Mouse (Mus musculus): ENCODE data around the gene Slc30a7. TPM values are rescaled to one million over a fixed set of nuclear protein-coding genes. Genes with fewer than 3 reads are reported as not detected.

The Slc30a7 gene
- polyA plus RNA-seq, 1 experiment from 2014 or later = 32.9 TPM

DNA sequence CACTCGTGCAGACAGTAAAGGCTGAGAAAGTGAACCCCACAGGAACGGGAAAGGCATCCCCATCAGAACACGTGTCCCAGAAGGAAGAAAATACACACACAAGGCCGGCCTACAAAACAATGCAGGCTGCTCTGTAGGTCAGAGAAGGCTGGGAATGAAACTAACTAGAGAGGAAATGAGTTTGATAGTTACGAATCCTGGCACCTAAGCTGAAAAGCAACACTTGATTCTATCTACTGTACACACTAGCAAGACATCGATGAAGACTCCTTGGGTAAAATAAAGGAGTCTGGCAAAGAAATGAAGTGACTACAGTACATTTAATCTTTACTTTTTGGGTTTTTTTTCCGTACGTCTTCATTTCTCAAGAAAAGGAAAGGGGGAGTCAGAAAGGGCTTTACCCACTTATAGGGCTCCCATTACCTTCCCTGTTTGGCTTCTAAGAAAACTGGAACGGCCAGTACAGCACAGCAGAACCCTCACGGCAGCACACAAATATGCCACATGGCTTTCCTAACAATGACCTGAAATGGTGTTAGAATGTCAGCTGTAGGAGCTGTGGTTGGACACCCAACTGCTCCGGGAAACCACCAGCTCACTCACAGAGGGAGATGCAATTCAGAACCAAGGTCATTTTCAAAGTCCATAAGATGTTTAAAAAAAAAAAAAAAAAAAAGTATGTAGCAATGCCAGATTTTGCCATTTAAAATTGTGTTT, 45.7 kb downstream of the Slc30a7 start:
- Histone ChIP-seq H3K9ac (ENCODE audit: low read length) (no peak overlapping the region), H3K4me1 (ENCODE audit: control insufficient read depth, insufficient read depth, low read length) (no peaks in the 10 kb centered on the region), H3K27me3 (ENCODE audit: control insufficient read depth, insufficient read depth, low read length) (no peaks in the 10 kb centered on the region), H3K27ac (ENCODE audit: low read depth, low read length) (no peak overlapping the region), H3K4me2 (ENCODE audit: low read depth) (no peak overlapping the region), H3K9me3 (ENCODE audit: control insufficient read depth, low read length) (no peaks in the 10 kb centered on the region), H3K36me3 (ENCODE audit: control insufficient read depth, insufficient read depth, low read length) (no peaks in the 10 kb centered on the region), H3K4me3 (ENCODE audit: low read depth, low read length) (no peak overlapping the region)
- 87% methylated on average over 11 of the region's 11 CpGs for WGBS
- no peak for DNase-seq (ENCODE audit: low spot score)
- ATAC-seq (ENCODE audit: insufficient read depth, low FRiP score, low TSS enrichment) = no peak

GRCm38 (mm10) chr3:115957223-115957622, 50.0 kb downstream of the Slc30a7 start:
- Histone ChIP-seq H3K4me2 (ENCODE audit: low read depth) (no peak overlapping the region), H3K9me3 (ENCODE audit: control insufficient read depth, low read length) (no peaks in the 10 kb centered on the region), H3K27me3 (ENCODE audit: control insufficient read depth, insufficient read depth, low read length) (no peaks in the 10 kb centered on the region), H3K27ac (ENCODE audit: low read depth, low read length) (no peak overlapping the region), H3K4me1 (ENCODE audit: control insufficient read depth, insufficient read depth, low read length) (no peaks in the 10 kb centered on the region), H3K9ac (ENCODE audit: low read length) (no peak overlapping the region), H3K36me3 (ENCODE audit: control insufficient read depth, insufficient read depth, low read length) (peaks cover 7% of the 10 kb centered on the region; the same call in 1 of the 2 replicates), H3K4me3 (ENCODE audit: low read depth, low read length) (no peak overlapping the region)
- DNase-seq (ENCODE audit: low spot score) (no peak), ATAC-seq (ENCODE audit: insufficient read depth, low FRiP score, low TSS enrichment) (no peak)
- WGBS = 97% methylated on average over 7 of the region's 7 CpGs

GRCm38 (mm10) chr3:115953088-115953487, 54.1 kb downstream of the Slc30a7 start:
- Histone ChIP-seq H3K9me3 (ENCODE audit: control insufficient read depth, low read length) (no peaks in the 10 kb centered on the region), H3K27me3 (ENCODE audit: control insufficient read depth, insufficient read depth, low read length) (no peaks in the 10 kb centered on the region), H3K4me1 (ENCODE audit: control insufficient read depth, insufficient read depth, low read length) (no peaks in the 10 kb centered on the region), H3K36me3 (ENCODE audit: control insufficient read depth, insufficient read depth, low read length) (peaks cover 7% of the 10 kb centered on the region; the same call in 1 of the 2 replicates), H3K9ac (ENCODE audit: low read length) (no peak overlapping the region), H3K27ac (ENCODE audit: low read depth, low read length) (no peak overlapping the region), H3K4me2 (ENCODE audit: low read depth) (no peak overlapping the region), H3K4me3 (ENCODE audit: low read depth, low read length) (no peak overlapping the region)
- WGBS = 77% methylated on average over 3 of the region's 3 CpGs
- ATAC-seq (ENCODE audit: insufficient read depth, low FRiP score, low TSS enrichment) (no peak), DNase-seq (ENCODE audit: low spot score) (no peak)

DNA sequence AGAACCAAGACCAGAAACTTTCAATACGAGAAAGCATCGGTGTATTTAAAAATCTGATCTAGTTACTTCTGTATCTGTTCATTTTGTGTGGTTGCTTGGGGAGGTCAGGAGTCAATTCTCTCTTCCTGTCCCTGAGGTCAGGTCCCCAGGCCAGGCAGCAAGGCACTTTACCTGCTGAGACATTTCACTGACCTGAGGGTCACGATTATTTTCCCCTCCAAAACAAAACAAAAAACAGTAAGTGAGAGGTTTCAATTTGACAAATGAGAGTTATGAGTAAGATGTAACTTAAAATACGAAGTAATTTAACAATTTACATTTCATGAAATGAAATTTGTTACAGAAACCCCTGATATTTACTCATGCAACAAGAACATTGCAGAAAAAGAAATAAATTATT, 54.9 kb downstream of the Slc30a7 start:
- no peak for ATAC-seq (ENCODE audit: insufficient read depth, low FRiP score, low TSS enrichment)
- H3K36me3 ChIP-seq (ENCODE audit: control insufficient read depth, insufficient read depth, low read length) = peaks cover 7% of the 10 kb centered on the region; the same call in 1 of the 2 replicates
- no peaks in the 10 kb centered on the region for H3K9me3 ChIP-seq (ENCODE audit: control insufficient read depth, low read length)
- no peak overlapping the region for H3K4me2 ChIP-seq (ENCODE audit: low read depth)
- H3K4me1 ChIP-seq (ENCODE audit: control insufficient read depth, insufficient read depth, low read length) = no peaks in the 10 kb centered on the region
- no peak overlapping the region for H3K9ac ChIP-seq (ENCODE audit: low read length)
- DNase-seq (ENCODE audit: low spot score) = no peak
- H3K27me3 ChIP-seq (ENCODE audit: control insufficient read depth, insufficient read depth, low read length) = no peaks in the 10 kb centered on the region
- WGBS = 84% methylated on average over 4 of the region's 4 CpGs
- no peak overlapping the region for H3K4me3 ChIP-seq (ENCODE audit: low read depth, low read length)
- H3K27ac ChIP-seq (ENCODE audit: low read depth, low read length) = no peak overlapping the region

DNA sequence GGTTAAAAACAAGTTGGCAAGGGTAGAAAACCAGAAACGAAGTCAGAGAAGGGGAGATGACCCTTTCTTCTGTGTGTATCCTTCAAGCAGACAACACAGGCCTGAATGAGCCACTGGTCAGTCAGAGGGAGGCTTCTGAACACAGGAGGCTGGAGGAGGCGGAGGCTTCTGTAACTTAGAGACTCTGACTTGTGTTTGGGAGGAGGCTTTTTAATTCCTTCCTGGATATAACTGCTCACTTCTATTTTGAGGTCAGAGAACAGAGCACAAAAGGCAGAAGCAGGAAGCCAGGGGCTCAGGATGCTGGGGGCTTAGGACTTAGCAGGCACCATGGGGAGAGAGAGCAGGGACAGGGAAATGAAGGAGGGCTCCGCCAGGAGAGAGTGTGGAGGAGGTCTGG, 56.0 kb downstream of the Slc30a7 start:
- Histone ChIP-seq H3K4me2 (ENCODE audit: low read depth) (no peak overlapping the region), H3K4me3 (ENCODE audit: low read depth, low read length) (no peak overlapping the region), H3K9me3 (ENCODE audit: control insufficient read depth, low read length) (no peaks in the 10 kb centered on the region), H3K27me3 (ENCODE audit: control insufficient read depth, insufficient read depth, low read length) (no peaks in the 10 kb centered on the region), H3K27ac (ENCODE audit: low read depth, low read length) (no peak overlapping the region), H3K36me3 (ENCODE audit: control insufficient read depth, insufficient read depth, low read length) (peaks cover 7% of the 10 kb centered on the region; the same call in 1 of the 2 replicates), H3K4me1 (ENCODE audit: control insufficient read depth, insufficient read depth, low read length) (no peaks in the 10 kb centered on the region), H3K9ac (ENCODE audit: low read length) (no peak overlapping the region)
- WGBS = 74% methylated on average over 3 of the region's 3 CpGs
- DNase-seq (ENCODE audit: low spot score) (no peak), ATAC-seq (ENCODE audit: insufficient read depth, low FRiP score, low TSS enrichment) (no peak)

DNA sequence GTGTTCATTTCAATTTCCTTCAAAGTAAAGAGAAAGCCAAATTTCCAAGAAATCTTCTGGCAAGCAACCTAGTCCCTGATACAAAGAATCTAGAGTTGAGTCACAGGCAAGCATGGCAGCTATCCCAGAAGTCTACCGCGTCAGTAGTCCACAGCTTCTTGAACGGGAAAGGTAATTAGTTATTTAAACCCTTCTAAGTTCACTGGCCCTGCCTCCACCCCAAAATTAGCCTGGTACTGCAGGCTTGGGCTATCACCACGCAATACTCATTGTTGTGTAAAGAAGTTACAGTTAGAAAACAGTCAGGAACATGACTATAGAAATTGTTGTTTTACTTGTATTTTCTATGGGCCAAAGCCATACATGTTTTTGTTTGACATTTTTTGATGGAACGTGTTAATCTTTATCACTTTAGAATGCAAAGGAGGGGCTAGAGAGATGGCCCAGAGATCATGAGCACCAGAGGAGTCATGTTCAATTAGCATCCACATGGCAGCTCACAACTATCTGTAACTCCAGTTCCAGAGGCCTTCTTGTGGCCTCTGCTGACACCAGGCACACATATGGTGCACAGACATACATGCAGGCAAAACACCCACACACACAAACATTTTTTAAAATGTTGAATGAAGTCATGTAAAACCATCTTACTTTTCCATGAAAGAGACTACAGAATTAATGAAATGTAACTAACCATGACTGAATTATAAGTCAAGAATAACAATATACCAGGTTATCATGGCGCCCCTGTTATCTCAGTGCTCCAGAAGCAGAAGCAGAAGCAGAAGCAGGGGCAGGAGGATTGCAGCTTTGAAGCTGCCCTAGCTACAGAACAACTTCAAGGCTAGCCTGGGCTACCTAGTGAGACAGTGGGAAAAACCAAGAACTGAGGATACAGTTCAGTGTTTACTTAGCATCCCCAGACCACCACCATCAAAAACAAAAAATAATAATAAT, 57.0 kb downstream of the Slc30a7 start:
- 91% methylated on average over 6 of the region's 6 CpGs for WGBS

DNA sequence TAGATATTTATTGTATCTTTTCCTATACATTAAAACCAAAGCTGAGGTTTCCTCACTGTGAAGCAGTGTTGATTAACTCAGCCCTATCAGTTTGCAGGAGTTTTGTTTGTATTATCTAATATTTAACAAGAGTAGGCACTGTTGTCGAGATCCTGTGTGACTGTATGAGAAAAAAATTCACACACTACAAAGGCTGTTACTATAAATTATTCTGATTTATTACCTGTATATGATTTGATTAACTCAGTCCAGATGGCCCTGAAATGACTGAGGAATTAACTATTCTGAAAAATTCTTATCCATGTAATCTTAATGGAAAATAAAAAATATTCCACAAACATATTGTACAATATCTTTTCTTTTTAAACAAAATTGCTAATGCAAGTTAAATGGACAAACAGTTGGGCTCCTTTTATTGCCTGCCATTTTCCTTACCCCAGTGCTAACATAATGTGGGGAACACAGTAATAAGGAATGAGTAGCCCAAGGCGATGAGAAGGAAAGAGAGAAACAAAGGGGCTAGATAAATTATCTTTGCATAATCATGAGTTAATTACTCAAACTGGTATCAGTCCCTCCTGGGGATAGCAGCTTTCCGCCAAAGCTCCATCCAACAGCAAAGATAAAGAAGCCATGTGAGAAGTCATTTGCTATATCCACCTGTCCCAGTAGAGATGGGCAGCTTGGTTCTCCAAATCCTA, 57.8 kb downstream of the Slc30a7 start:
- Histone ChIP-seq H3K36me3 (ENCODE audit: control insufficient read depth, insufficient read depth, low read length) (peaks cover 7% of the 10 kb centered on the region; the same call in 1 of the 2 replicates), H3K4me3 (ENCODE audit: low read depth, low read length) (no peak overlapping the region), H3K9ac (ENCODE audit: low read length) (no peak overlapping the region), H3K4me1 (ENCODE audit: control insufficient read depth, insufficient read depth, low read length) (no peaks in the 10 kb centered on the region), H3K9me3 (ENCODE audit: control insufficient read depth, low read length) (no peaks in the 10 kb centered on the region), H3K27me3 (ENCODE audit: control insufficient read depth, insufficient read depth, low read length) (no peaks in the 10 kb centered on the region), H3K4me2 (ENCODE audit: low read depth) (no peak overlapping the region), H3K27ac (ENCODE audit: low read depth, low read length) (no peak overlapping the region)
- DNase-seq (ENCODE audit: low spot score) (no peak), ATAC-seq (ENCODE audit: insufficient read depth, low FRiP score, low TSS enrichment) (peak; percentile 79; the same call in 1 of the 2 replicates)
- 72% methylated on average over 3 of the region's 3 CpGs for WGBS

More for the DNA sequence above, 57.0 kb downstream of the Slc30a7 start:
- no peak for ATAC-seq (ENCODE audit: insufficient read depth, low FRiP score, low TSS enrichment)
- Histone ChIP-seq H3K9ac (ENCODE audit: low read length) (no peak overlapping the region), H3K4me2 (ENCODE audit: low read depth) (no peak overlapping the region), H3K4me3 (ENCODE audit: low read depth, low read length) (no peak overlapping the region), H3K9me3 (ENCODE audit: control insufficient read depth, low read length) (no peaks in the 10 kb centered on the region), H3K27ac (ENCODE audit: low read depth, low read length) (no peak overlapping the region), H3K36me3 (ENCODE audit: control insufficient read depth, insufficient read depth, low read length) (peaks cover 7% of the 10 kb centered on the region; the same call in 1 of the 2 replicates), H3K4me1 (ENCODE audit: control insufficient read depth, insufficient read depth, low read length) (no peaks in the 10 kb centered on the region), H3K27me3 (ENCODE audit: control insufficient read depth, insufficient read depth, low read length) (no peaks in the 10 kb centered on the region)
- DNase-seq (ENCODE audit: low spot score) = no peak

DNA sequence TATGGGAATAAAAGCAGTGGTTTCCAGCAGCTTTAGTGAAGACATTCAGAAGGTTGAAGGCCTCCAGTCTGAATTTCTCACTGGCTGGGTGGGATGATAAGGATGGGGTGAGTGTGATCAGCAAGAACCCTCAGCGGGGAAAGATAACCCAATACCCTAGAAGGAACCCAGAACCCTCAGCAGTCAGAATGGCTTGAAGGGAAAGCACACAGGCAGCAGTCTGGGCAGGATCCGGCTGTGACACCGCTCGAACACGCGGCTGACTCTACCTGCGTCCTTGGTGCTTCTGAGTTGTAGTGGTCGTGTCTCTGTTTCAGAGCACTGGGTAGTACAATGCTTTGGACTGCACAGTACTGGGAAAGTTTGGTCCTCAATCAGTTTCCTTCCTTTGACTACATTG, 60.9 kb downstream of the Slc30a7 start:
- Histone ChIP-seq H3K27me3 (ENCODE audit: control insufficient read depth, insufficient read depth, low read length) (no peaks in the 10 kb centered on the region), H3K4me3 (ENCODE audit: low read depth, low read length) (no peak overlapping the region), H3K9me3 (ENCODE audit: control insufficient read depth, low read length) (no peaks in the 10 kb centered on the region), H3K4me1 (ENCODE audit: control insufficient read depth, insufficient read depth, low read length) (no peaks in the 10 kb centered on the region), H3K36me3 (ENCODE audit: control insufficient read depth, insufficient read depth, low read length) (0 out of 2 replicates have a peak, but pooled peaks cover 2% of the 10 kb centered on the region), H3K4me2 (ENCODE audit: low read depth) (no peak overlapping the region), H3K9ac (ENCODE audit: low read length) (no peak overlapping the region), H3K27ac (ENCODE audit: low read depth, low read length) (no peak overlapping the region)
- DNase-seq (ENCODE audit: low spot score) (no peak), ATAC-seq (ENCODE audit: insufficient read depth, low FRiP score, low TSS enrichment) (no peak)
- WGBS = 94% methylated on average over 8 of the region's 8 CpGs

All from neural tube, embryonic 11.5 days (tissue).